Mouse (Mus musculus) G1E-ER4 (cell line): ENCODE measurements around the gene Lsm4. TPM values are rescaled to one million over a fixed set of nuclear protein-coding genes. Genes with fewer than 3 reads are reported as not detected.

ENCODE experiments used
- GATA1 ChIP-seq: IDR thresholded peaks from one replicate; pipeline ENCODE4 v1.8.0; 2012; ENCODE audit warnings: low read length, inconsistent platforms
- polyA plus RNA-seq: library from polyadenylated mRNA; stranded (reverse); fragments of >175 nt; gene quantifications from 2 replicates; pipeline ENCODE4 v1.2.3, GENCODE M21; 2012

Lsm4 gene
- polyA plus RNA-seq, 1 experiment = 1,189 TPM

- TF ChIP-seq GATA1 = no peak
These were observed 13.3 kb upstream of the Lsm4 start for GRCm38 (mm10) chr8:70659604-70660272.

GRCm38 (mm10) chr8:70660273-70660725, 12.7 kb upstream of the Lsm4 start, which contains the start of gene Pgpep1:
TSS of gene Pgpep1 (minus strand) at chr8:70660388.
- TF ChIP-seq GATA1 = no peak

GRCm38 (mm10) chr8:70663691-70664090, 9.4 kb upstream of the Lsm4 start:
- no peak for TF ChIP-seq GATA1

GRCm38 (mm10) chr8:70664631-70665030, 8.4 kb upstream of the Lsm4 start:
- TF ChIP-seq GATA1 = no peak

GRCm38 (mm10) chr8:70665599-70665998, 7.4 kb upstream of the Lsm4 start:
- TF ChIP-seq GATA1 = no peak

GRCm38 (mm10) chr8:70667071-70667470, 6.0 kb upstream of the Lsm4 start:
- TF ChIP-seq GATA1 = no peak

- TF ChIP-seq GATA1 = no peak
These were observed 1.3 kb upstream of the Lsm4 start for GRCm38 (mm10) chr8:70671615-70672324.

GRCm38 (mm10) chr8:70672325-70673078, 546 bp upstream of the Lsm4 start:
- TF ChIP-seq GATA1 = no peak

GRCm38 (mm10) chr8:70674109-70674508, 1.1 kb downstream of the Lsm4 start:
- TF ChIP-seq GATA1 = no peak

GRCm38 (mm10) chr8:70674716-70675115, 1.7 kb downstream of the Lsm4 start:
- no peak for TF ChIP-seq GATA1

GRCm38 (mm10) chr8:70675336-70675735, 2.3 kb downstream of the Lsm4 start:
- TF ChIP-seq GATA1 = no peak

GRCm38 (mm10) chr8:70677451-70678080, 4.5 kb downstream of the Lsm4 start:
- no peak for TF ChIP-seq GATA1

GRCm38 (mm10) chr8:70678679-70679078, 5.6 kb downstream of the Lsm4 start:
- no peak for TF ChIP-seq GATA1

GRCm38 (mm10) chr8:70679404-70679803, 6.4 kb downstream of the Lsm4 start:
- no peak for TF ChIP-seq GATA1

- TF ChIP-seq GATA1 = no peak
These were observed 7.0 kb downstream of the Lsm4 start for GRCm38 (mm10) chr8:70680039-70680438.

- TF ChIP-seq GATA1 = no peak
These were observed 8.4 kb downstream of the Lsm4 start for GRCm38 (mm10) chr8:70681410-70681809.
